Mouse (Mus musculus) WW6 (cell line): ENCODE measurements around the gene Shc1.
"Not testable (repeated sequence)": the region's sequence is repeated elsewhere in the genome, so short reads cannot be mapped to it uniquely, and the experiment has no call there.

Experiments used
- DNase-seq: peaks from one replicate; pipeline ENCODE4 v3.0.0-alpha.2; 2013; ENCODE audit warnings: low read depth, low spot score

Shc1 gene

DNA sequence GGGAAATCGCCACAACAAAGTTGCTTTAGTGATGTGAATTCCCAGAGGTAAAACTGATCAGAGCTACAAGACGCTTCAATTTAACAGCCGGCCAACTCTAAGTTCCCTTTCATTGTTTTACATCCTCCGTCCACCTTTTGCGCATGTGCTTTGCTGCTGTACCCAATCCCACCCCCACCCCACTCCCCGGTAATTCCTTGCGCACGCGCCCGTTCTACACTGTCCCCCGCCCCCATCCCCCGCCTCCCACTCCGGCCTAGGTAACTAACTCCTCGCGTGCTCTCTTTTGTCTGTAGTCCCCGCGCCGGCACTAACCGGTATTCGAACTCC lies 438 bp upstream of the Shc1 start:
- DNase-seq, result no peak

- DNase-seq, result no peak
These were observed 613 bp downstream of the Shc1 start for GRCm38 (mm10) chr3:89418861-89419250.

DNA sequence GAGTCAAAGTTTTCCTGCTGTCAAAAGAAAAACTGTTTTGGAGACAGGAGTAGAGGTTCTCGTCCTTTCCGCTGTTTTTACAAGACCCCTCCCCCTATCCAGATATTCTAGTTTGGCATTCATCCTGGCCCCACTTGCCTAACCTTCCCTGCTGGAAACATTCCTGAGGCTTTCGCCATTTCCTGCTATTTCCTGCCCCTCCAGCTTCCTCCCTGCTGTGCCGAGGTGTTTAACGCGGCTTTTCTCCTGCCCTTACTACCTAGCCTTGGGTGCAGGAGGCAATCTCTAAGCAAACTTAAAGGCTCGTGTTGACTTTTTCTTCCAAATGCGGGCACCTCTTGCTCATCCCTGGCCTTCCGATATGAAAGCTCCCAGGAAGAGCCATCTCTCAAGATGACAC lies 1.3 kb downstream of the Shc1 start:
- DNase-seq, result no peak

- no peak for DNase-seq
These were observed 1.7 kb downstream of the Shc1 start for GRCm38 (mm10) chr3:89419981-89420380.

DNA sequence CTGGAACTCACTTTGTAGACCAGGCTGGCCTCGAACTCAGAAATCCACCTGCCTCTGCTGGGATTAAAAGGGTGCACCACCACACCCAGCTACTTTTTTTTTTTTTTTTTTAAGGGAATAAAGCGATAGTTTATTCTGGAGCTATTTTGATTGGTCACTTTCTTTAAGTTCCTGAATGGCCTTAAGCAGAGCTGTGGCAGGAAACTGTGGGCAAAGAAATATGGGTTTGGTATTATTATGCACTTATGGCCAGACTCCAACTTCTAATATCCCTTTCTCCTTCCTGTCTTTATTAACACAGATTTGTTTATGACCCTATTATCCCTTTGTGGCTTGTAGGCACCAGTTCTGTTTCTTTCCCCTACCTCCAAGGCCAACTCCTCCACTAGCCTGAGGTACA lies 2.2 kb downstream of the Shc1 start:
- DNase-seq, result no peak

- DNase-seq, result no peak
These were observed 2.9 kb downstream of the Shc1 start for GRCm38 (mm10) chr3:89421002-89421774.

DNA sequence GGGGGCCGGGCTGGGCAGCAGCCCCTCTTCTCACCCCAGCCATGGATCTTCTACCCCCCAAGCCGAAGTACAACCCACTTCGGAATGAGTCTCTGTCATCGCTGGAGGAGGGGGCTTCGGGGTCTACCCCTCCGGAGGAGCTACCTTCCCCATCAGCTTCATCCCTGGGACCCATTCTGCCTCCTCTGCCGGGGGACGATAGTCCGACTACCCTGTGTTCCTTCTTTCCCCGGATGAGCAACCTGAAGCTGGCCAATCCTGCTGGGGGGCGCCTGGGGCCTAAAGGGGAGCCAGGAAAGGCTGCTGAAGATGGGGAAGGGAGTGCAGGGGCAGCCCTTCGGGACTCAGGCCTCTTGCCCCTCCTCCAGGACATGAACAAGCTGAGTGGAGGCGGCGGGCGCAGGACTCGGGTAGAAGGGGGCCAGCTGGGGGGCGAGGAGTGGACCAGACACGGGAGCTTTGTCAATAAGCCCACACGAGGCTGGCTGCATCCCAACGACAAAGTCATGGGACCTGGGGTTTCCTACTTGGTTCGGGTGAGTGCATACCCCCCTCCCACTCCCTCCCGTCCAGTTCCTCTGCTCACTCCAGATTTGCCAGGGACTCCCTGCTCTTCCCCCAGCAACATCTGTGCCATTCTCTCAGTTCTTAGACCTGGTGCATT lies 3.7 kb downstream of the Shc1 start:
- DNase-seq, result no peak

GRCm38 (mm10) chr3:89422556-89423205 lies 4.4 kb downstream of the Shc1 start:
- no peak for DNase-seq

DNA sequence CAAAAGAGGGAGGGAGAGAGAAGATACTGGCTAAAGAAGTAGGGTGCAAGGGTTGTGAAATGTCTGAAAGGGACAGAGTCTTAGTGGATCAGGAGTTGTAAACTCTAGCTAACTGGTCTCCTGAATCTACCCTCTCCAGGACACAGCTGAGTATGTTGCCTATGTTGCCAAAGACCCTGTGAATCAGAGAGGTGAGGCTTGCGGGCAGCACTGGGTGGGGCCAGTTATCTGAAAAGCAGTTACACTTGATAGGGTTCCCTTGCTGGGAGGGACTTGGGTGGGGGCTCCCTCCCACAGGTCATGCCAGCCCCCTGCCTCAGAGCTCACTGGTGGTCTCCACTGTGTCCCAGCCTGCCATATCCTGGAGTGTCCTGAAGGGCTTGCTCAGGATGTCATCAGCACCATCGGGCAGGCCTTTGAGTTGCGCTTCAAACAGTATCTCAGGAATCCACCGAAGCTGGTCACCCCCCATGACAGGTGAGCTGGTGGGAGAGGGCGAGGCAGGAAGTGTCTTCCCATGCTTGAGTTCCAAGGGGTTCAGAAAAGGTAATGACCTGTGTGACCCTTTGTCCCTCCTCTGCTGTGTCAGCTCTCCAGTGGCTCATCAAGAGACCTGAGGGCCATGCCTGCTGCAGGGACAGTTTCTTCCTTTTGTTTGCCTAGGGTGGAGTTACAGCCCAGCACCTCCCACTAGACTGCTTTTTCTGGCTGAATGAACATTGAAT lies 6.3 kb downstream of the Shc1 start:
- no peak for DNase-seq

GRCm38 (mm10) chr3:89425141-89425525 lies 6.9 kb downstream of the Shc1 start:
- no peak for DNase-seq

- DNase-seq, result no peak
These were observed 7.6 kb downstream of the Shc1 start for GRCm38 (mm10) chr3:89425876-89426275.

GRCm38 (mm10) chr3:89429021-89429420 lies 10.8 kb downstream of the Shc1 start:
- DNase-seq, result not testable (repeated sequence)

GRCm38 (mm10) chr3:89430171-89431159 lies 12.2 kb downstream of the Shc1 start, which contains the start of gene Pygo2:
Gene Pygo2 (plus strand): TSS chr3:89430214.
- peak; percentile 92 for DNase-seq

- DNase-seq, result no peak
These were observed 14.4 kb downstream of the Shc1 start for GRCm38 (mm10) chr3:89432606-89433005.

GRCm38 (mm10) chr3:89434532-89434931 lies 16.3 kb downstream of the Shc1 start:
- no peak for DNase-seq

DNA sequence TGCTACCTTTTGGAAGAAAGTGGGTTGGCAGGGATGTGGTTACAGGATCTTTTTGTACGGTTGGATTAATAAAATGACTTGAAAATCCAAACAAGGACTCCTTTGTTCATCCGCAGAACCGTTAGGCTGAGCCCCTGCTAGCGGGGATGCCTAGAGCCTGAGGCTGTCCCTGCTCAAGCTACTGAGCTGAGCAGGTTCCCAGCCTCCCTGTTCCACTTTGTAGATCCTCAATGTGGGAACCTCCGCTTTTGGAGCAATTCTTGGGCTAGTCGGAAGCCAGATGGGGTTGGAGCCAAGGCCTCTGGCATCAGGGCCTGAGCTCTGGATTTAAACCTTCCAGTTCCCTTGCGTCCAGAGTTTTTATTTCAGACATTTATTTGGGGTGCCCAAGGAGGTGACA lies 16.8 kb downstream of the Shc1 start:
- no peak for DNase-seq

DNA sequence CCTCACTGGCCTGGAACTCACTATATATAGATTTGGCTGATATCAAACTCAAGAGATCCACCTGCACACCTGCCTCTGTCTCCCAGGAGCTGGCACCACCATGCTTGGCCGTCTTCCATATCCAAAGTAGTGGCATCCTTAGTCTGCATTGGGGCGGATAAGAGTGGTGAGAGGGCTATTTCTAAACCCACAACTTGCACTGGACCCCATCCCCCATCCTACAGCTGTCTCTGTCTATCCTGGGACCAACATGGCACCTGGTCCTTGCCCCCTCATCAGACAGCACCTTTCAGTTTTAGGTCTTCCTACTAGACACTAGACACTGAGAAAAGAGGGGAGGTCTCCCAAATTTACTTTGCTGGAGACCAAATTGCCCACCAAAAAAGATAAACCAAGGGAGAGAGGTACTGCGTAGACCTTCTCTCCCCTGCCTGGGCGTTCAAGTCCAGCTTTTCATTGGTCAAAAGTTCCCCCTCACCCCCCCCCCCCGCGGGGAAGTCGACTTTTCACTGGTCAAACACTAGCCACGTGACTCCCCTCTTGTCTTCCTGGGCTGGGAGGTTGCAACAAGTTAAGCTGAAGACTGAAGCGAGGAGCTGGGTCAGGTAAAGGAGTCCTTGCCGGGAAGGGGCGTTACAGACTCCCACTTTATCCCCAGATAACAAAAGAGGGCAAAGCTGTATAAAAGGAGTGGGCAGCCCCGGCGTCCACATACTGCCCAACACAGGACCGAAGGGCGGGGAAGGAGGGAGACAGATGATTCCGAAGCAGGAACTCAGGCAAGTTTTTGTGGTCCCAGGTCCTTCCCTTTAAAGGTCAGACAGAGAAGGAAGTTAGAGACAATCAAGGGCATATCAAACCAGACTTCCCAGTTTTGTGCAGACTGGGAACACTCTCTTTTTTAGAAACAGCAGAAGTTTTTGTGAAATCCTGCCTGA lies 18.2 kb downstream of the Shc1 start, which contains the start of gene Pbxip1:
Gene Pbxip1, plus strand, starts transcription at position 531 of the 938 bp plus-strand sequence.
- DNase-seq, result peak; percentile 61

DNA sequence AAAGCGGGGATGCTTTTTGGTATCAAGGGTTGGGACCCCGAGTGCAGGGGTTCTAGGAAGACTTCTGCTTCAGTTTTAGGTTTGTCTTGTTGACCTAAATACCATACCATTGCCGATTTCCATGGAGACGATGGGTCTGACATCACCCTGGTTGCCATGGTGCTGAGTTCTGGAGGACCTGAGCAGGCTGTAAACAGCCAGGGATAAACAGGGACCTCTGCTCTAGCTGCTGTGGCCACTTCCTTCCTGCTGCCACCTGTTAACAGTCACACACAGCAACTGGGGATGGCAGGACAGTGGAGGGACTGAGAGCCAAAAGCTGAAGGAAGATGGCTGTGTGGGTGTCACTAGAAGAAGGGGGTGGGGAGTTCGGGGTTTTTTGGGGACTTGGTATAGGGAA lies 19.0 kb downstream of the Shc1 start:
- DNase-seq, result no peak

DNA sequence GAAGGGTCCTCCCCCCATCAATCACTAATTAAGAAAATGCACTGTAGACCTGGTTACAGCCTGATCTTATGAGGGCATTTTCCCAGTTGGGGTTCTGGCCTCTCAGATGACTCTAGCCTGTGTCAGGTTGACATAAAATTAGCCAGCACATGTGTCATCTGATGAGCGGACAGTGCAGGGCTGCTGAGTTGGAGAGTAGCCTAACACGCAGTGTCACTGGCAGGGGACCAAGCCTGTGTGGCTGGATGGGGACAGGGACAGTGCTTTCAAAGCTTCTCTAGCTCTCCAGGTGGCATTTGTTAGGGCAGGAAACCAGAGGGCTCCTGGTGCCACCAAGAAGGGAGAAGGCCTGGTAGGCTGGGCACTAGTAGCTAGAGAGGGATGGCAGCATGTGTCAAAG lies 22.4 kb downstream of the Shc1 start:
- DNase-seq, result no peak
